Mouse (Mus musculus): ENCODE measurements around the gene Ncam2. TPM values are rescaled to one million over a fixed set of nuclear protein-coding genes. Genes with fewer than 3 reads are reported as not detected.
"Not testable (repeated sequence)": the region's sequence is repeated elsewhere in the genome, so short reads cannot be mapped to it uniquely, and the experiment has no call there.

Gene Ncam2
- polyA plus RNA-seq, 1 experiment from 2014 or later: 0.74 TPM

- Histone ChIP-seq H3K27ac (replicated peaks) (no peak overlapping the region), H3K27me3 (replicated peaks; ENCODE audit: low read depth, poor library complexity, severe bottlenecking) (no peaks in the 10 kb centered on the region), H3K4me3 (no peak overlapping the region), H3K36me3 (replicated peaks) (no peaks in the 10 kb centered on the region), H3K9me3 (no peaks in the 10 kb centered on the region), H3K4me1 (no peaks in the 10 kb centered on the region)
- 78% methylated on average over 2 of the region's 2 CpGs for WGBS
- DNase-seq (ENCODE audit: low spot score): no peak
Observed at GRCm38 (mm10) chr16:81365901-81366300, 165.4 kb downstream of the Ncam2 start.

GRCm38 (mm10) chr16:81374234-81374633, 173.7 kb downstream of the Ncam2 start:
- WGBS: 93% methylated on average over 8 of the region's 8 CpGs
- no peaks in the 10 kb centered on the region for H3K4me1 ChIP-seq
- no peaks in the 10 kb centered on the region for H3K27me3 ChIP-seq (replicated peaks; ENCODE audit: low read depth, poor library complexity, severe bottlenecking)
- no peak overlapping the region for H3K27ac ChIP-seq (replicated peaks)
- H3K4me3 ChIP-seq: no peak overlapping the region
- H3K9me3 ChIP-seq: no peaks in the 10 kb centered on the region
- no peaks in the 10 kb centered on the region for H3K36me3 ChIP-seq (replicated peaks)
- DNase-seq (ENCODE audit: low spot score): no peak

GRCm38 (mm10) chr16:81380434-81380833, 179.9 kb downstream of the Ncam2 start:
- no peaks in the 10 kb centered on the region for H3K4me1 ChIP-seq
- WGBS: 84% methylated on average over 4 of the region's 4 CpGs
- H3K4me3 ChIP-seq: no peak overlapping the region
- no peaks in the 10 kb centered on the region for H3K27me3 ChIP-seq (replicated peaks; ENCODE audit: low read depth, poor library complexity, severe bottlenecking)
- H3K27ac ChIP-seq (replicated peaks): no peak overlapping the region
- no peaks in the 10 kb centered on the region for H3K36me3 ChIP-seq (replicated peaks)
- H3K9me3 ChIP-seq: no peaks in the 10 kb centered on the region
- DNase-seq (ENCODE audit: low spot score): no peak

- DNase-seq (ENCODE audit: low spot score): no peak
- Histone ChIP-seq H3K27ac (replicated peaks) (no peak overlapping the region), H3K4me3 (no peak overlapping the region), H3K36me3 (replicated peaks) (no peaks in the 10 kb centered on the region), H3K4me1 (no peaks in the 10 kb centered on the region), H3K27me3 (replicated peaks; ENCODE audit: low read depth, poor library complexity, severe bottlenecking) (no peaks in the 10 kb centered on the region), H3K9me3 (no peaks in the 10 kb centered on the region)
- WGBS: 89% methylated on average over 2 of the region's 2 CpGs
Observed at GRCm38 (mm10) chr16:81388646-81389045, 188.1 kb downstream of the Ncam2 start.

GRCm38 (mm10) chr16:81434559-81434958, 234.1 kb downstream of the Ncam2 start:
- no peak overlapping the region for H3K4me3 ChIP-seq
- no peak for DNase-seq (ENCODE audit: low spot score)
- no peaks in the 10 kb centered on the region for H3K4me1 ChIP-seq
- WGBS: 84% methylated on average over 7 of the region's 7 CpGs
- H3K36me3 ChIP-seq (replicated peaks): no peaks in the 10 kb centered on the region
- no peaks in the 10 kb centered on the region for H3K27me3 ChIP-seq (replicated peaks; ENCODE audit: low read depth, poor library complexity, severe bottlenecking)
- H3K27ac ChIP-seq (replicated peaks): no peak overlapping the region
- H3K9me3 ChIP-seq: no peaks in the 10 kb centered on the region

GRCm38 (mm10) chr16:81437091-81437867, 236.8 kb downstream of the Ncam2 start:
- H3K27me3 ChIP-seq (replicated peaks; ENCODE audit: low read depth, poor library complexity, severe bottlenecking): no peaks in the 10 kb centered on the region
- H3K9me3 ChIP-seq: no peaks in the 10 kb centered on the region
- WGBS: 88% methylated on average over 5 of the region's 5 CpGs
- H3K4me1 ChIP-seq: no peaks in the 10 kb centered on the region
- DNase-seq (ENCODE audit: low spot score): no peak
- H3K4me3 ChIP-seq: no peak overlapping the region
- no peak overlapping the region for H3K27ac ChIP-seq (replicated peaks)
- H3K36me3 ChIP-seq (replicated peaks): no peaks in the 10 kb centered on the region

GRCm38 (mm10) chr16:81437868-81438249, 237.4 kb downstream of the Ncam2 start:
- 94% methylated on average over 2 of the region's 2 CpGs for WGBS
- H3K36me3 ChIP-seq (replicated peaks): no peaks in the 10 kb centered on the region

GRCm38 (mm10) chr16:81450851-81451250, 250.4 kb downstream of the Ncam2 start:
- H3K36me3 ChIP-seq (replicated peaks): no peaks in the 10 kb centered on the region
- DNase-seq (ENCODE audit: low spot score): no peak
- no peaks in the 10 kb centered on the region for H3K9me3 ChIP-seq
- no peaks in the 10 kb centered on the region for H3K4me1 ChIP-seq
- no peak overlapping the region for H3K27ac ChIP-seq (replicated peaks)
- 88% methylated on average over 5 of the region's 5 CpGs for WGBS
- no peak overlapping the region for H3K4me3 ChIP-seq
- H3K27me3 ChIP-seq (replicated peaks; ENCODE audit: low read depth, poor library complexity, severe bottlenecking): no peaks in the 10 kb centered on the region

More at GRCm38 (mm10) chr16:81437868-81438249, 237.4 kb downstream of the Ncam2 start:
- H3K9me3 ChIP-seq: no peaks in the 10 kb centered on the region
- no peaks in the 10 kb centered on the region for H3K27me3 ChIP-seq (replicated peaks; ENCODE audit: low read depth, poor library complexity, severe bottlenecking)
- no peak for DNase-seq (ENCODE audit: low spot score)
- H3K4me3 ChIP-seq: no peak overlapping the region
- no peaks in the 10 kb centered on the region for H3K4me1 ChIP-seq
- H3K27ac ChIP-seq (replicated peaks): no peak overlapping the region

GRCm38 (mm10) chr16:81452988-81453387, 252.5 kb downstream of the Ncam2 start:
- 67% methylated on average over 2 of the region's 2 CpGs for WGBS
- DNase-seq (ENCODE audit: low spot score): no peak

GRCm38 (mm10) chr16:81454472-81454871, 254.0 kb downstream of the Ncam2 start:
- Histone ChIP-seq H3K27ac (replicated peaks) (no peak overlapping the region), H3K27me3 (replicated peaks; ENCODE audit: low read depth, poor library complexity, severe bottlenecking) (no peaks in the 10 kb centered on the region), H3K9me3 (no peaks in the 10 kb centered on the region), H3K4me1 (no peaks in the 10 kb centered on the region), H3K36me3 (replicated peaks) (no peaks in the 10 kb centered on the region), H3K4me3 (no peak overlapping the region)
- DNase-seq (ENCODE audit: low spot score): no peak
- 96% methylated on average over 2 of the region's 2 CpGs for WGBS

More at GRCm38 (mm10) chr16:81452988-81453387, 252.5 kb downstream of the Ncam2 start:
- no peak overlapping the region for H3K4me3 ChIP-seq
- H3K36me3 ChIP-seq (replicated peaks): no peaks in the 10 kb centered on the region
- H3K27me3 ChIP-seq (replicated peaks; ENCODE audit: low read depth, poor library complexity, severe bottlenecking): no peaks in the 10 kb centered on the region
- H3K4me1 ChIP-seq: no peaks in the 10 kb centered on the region
- H3K9me3 ChIP-seq: no peaks in the 10 kb centered on the region
- no peak overlapping the region for H3K27ac ChIP-seq (replicated peaks)

- 87% methylated on average over 2 of the region's 2 CpGs for WGBS
- not testable (repeated sequence) for H3K4me1 ChIP-seq; H3K36me3 ChIP-seq (replicated peaks); H3K4me3 ChIP-seq; H3K27me3 ChIP-seq (replicated peaks; ENCODE audit: low read depth, poor library complexity, severe bottlenecking); H3K27ac ChIP-seq (replicated peaks); DNase-seq (ENCODE audit: low spot score); H3K9me3 ChIP-seq
Observed at GRCm38 (mm10) chr16:81462731-81463130, 262.2 kb downstream of the Ncam2 start.

- WGBS: 71% methylated on average over 1 of the region's 1 CpGs
- Histone ChIP-seq H3K36me3 (replicated peaks) (no peaks in the 10 kb centered on the region), H3K9me3 (no peaks in the 10 kb centered on the region), H3K27ac (replicated peaks) (no peak overlapping the region), H3K4me3 (no peak overlapping the region), H3K4me1 (no peaks in the 10 kb centered on the region), H3K27me3 (replicated peaks; ENCODE audit: low read depth, poor library complexity, severe bottlenecking) (no peaks in the 10 kb centered on the region)
- DNase-seq (ENCODE audit: low spot score): no peak
Observed at GRCm38 (mm10) chr16:81472925-81473324, 272.4 kb downstream of the Ncam2 start.

GRCm38 (mm10) chr16:81481058-81481457, 280.6 kb downstream of the Ncam2 start:
- Histone ChIP-seq H3K27me3 (replicated peaks; ENCODE audit: low read depth, poor library complexity, severe bottlenecking) (no peaks in the 10 kb centered on the region), H3K4me1 (no peaks in the 10 kb centered on the region), H3K36me3 (replicated peaks) (no peaks in the 10 kb centered on the region), H3K9me3 (no peaks in the 10 kb centered on the region), H3K4me3 (no peak overlapping the region), H3K27ac (replicated peaks) (no peak overlapping the region)
- no peak for DNase-seq (ENCODE audit: low spot score)
